Mouse (Mus musculus) C2C12 (cell line): ENCODE measurements at regions not wholly inside any gene's neighbourhood (a gene's known extent, or its start where the extent isn't known, plus 50 kb on each side); places are given as distances from the start of the nearest gene placed in this dataset.

ENCODE experiments used
- H3K27me3 ChIP-seq: one replicate; pipeline ENCODE4 v1.6.1; 2011; ENCODE audit not compliant: control insufficient read depth, insufficient read depth, insufficient read length
- H3K36me3 ChIP-seq: one replicate; pipeline ENCODE4 v1.6.1; 2011; ENCODE audit not compliant: control insufficient read depth, insufficient read depth
- H3K4me3 ChIP-seq: one replicate; pipeline ENCODE4 v1.5.1; 2011; ENCODE audit warnings: mild to moderate bottlenecking, control low read depth; ENCODE audit not compliant: poor library complexity, insufficient read depth, severe bottlenecking
- H3K79me2 ChIP-seq: one replicate; pipeline ENCODE4 v1.6.1; 2011; ENCODE audit not compliant: control insufficient read depth, insufficient read depth
- H3K79me3 ChIP-seq: one replicate; pipeline ENCODE4 v1.6.1; 2011; ENCODE audit warnings: low read depth, control low read depth
- H3ac ChIP-seq: one replicate; pipeline ENCODE3; 2011; ENCODE audit warnings: low read depth; ENCODE audit not compliant: control insufficient read depth, insufficient read length
- CEBPB ChIP-seq: IDR thresholded peaks from one replicate; pipeline ENCODE4 v1.6.1; 2011; ENCODE audit warnings: low read depth, mild to moderate bottlenecking, control low read depth, moderate library complexity
- CTCF ChIP-seq: IDR thresholded peaks from one replicate; pipeline ENCODE4 v1.5.1; 2011; ENCODE audit not compliant: control insufficient read depth, insufficient read depth, insufficient read length
- FOSL1 ChIP-seq: IDR thresholded peaks from one replicate; pipeline ENCODE4 v1.8.0; 2011; ENCODE audit warnings: mild to moderate bottlenecking, low read length; ENCODE audit not compliant: poor library complexity, insufficient read depth, severe bottlenecking
- MAX ChIP-seq: IDR thresholded peaks from one replicate; pipeline ENCODE4 v1.6.1; 2011; ENCODE audit warnings: mild to moderate bottlenecking, control low read depth
- MYOD1 ChIP-seq: IDR thresholded peaks from one replicate; pipeline ENCODE4 v1.6.1; 2011; ENCODE audit warnings: low read depth; ENCODE audit not compliant: control insufficient read depth, insufficient read length
- MYOG ChIP-seq: IDR thresholded peaks from one replicate; pipeline ENCODE4 v1.6.1; 2011; ENCODE audit not compliant: control insufficient read depth, insufficient read length; ENCODE audit errors: extremely low read depth
- USF1 ChIP-seq: IDR thresholded peaks from one replicate; pipeline ENCODE4 v1.6.1; 2011; ENCODE audit warnings: low read depth, mild to moderate bottlenecking, control low read depth, moderate library complexity

DNA sequence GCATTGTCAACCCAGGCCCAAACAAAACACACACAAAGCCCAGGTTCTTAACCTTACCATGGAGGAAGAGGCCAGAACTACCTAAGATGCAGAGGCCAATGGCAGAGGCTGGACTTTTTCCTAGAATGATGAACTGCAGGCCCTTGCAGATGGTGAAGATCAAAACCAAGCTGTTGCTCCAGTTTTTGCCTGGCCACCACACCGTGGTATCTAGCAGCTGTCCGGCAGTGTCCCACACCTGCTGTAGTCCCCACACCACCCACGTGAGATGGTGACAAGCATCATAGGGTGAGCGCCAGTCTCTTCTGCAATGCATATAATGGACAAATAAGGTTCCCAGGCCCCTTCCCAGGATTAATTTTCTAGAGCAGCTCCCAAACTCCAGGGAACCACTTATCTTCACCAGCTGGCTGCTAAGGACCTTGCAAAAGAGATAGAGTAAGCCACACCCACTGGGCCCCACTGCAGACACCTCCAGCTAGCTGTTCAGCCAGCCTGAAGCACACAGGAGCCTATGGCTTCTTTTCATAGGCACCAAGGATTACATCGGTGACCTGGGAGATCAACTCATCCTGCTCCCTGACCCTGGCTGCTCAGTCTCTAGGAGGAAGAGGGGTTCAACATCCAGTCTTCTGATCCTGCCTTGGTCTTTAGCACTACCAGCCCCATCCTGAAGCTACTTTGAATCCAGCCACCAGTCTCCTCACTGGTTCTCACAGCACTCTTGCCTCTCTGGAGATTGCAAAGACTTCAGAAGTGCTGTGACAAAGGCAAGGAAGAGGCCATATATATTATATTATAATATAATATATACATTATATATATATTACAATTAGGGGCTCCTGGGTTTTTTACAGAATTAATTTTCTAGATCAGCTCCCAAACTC lies 55.6 kb upstream of the Lrpap1 start:
- no peaks in the 10 kb centered on the region for H3K36me3 ChIP-seq
- H3ac ChIP-seq: no peak overlapping the region
- peaks cover 52% of the 10 kb centered on the region for H3K27me3 ChIP-seq
- no peaks in the 10 kb centered on the region for H3K79me3 ChIP-seq
- H3K79me2 ChIP-seq: no peaks in the 10 kb centered on the region
- H3K4me3 ChIP-seq: no peak overlapping the region
- no peak for TF ChIP-seq USF1
- no peak for TF ChIP-seq FOSL1
- no peak for TF ChIP-seq CTCF
- no peak for TF ChIP-seq MAX
- no peak for TF ChIP-seq CEBPB
- TF ChIP-seq MYOG: no peak

GRCm38 (mm10) chr5:35159854-35160253 lies 54.3 kb upstream of the Lrpap1 start:
- no peak overlapping the region for H3ac ChIP-seq
- H3K36me3 ChIP-seq: no peaks in the 10 kb centered on the region
- H3K79me2 ChIP-seq: no peaks in the 10 kb centered on the region
- TF ChIP-seq MAX (no peak), USF1 (no peak), FOSL1 (no peak), MYOG (no peak), MYOD1 (no peak), CTCF (no peak), CEBPB (no peak)
- H3K79me3 ChIP-seq: no peaks in the 10 kb centered on the region
- peaks cover 60% of the 10 kb centered on the region for H3K27me3 ChIP-seq
- H3K4me3 ChIP-seq: no peak overlapping the region

DNA sequence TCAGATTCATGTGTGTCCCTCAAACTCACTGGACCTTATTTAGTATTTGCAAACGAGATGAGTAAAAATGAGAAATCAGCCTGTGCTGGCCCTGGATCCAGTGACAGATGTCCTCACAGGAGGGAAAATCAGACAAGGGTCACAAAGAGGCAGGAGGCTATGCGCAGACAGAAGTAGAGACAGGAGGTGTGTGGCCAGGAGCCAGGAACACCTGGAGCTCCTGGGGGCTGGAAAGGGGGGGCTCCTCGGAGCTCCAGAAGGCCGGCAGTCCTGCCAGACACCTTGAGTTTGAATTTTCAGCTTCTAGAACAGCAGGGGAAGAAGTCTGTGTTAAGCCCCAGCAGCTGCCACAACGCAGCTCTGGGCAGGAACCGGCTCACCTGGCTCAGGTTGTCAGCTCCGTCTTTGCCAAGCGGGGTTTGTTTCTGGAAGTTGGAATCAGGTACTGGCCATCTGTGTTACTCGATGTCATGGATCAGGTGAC lies 53.7 kb upstream of the Lrpap1 start:
- no peak overlapping the region for H3K4me3 ChIP-seq
- H3K27me3 ChIP-seq: peaks cover 57% of the 10 kb centered on the region
- H3K79me3 ChIP-seq: no peaks in the 10 kb centered on the region
- H3ac ChIP-seq: no peak overlapping the region
- TF ChIP-seq CEBPB (no peak), CTCF (no peak), MAX (no peak), USF1 (no peak), MYOG (no peak)
- H3K36me3 ChIP-seq: no peaks in the 10 kb centered on the region
- H3K79me2 ChIP-seq: no peaks in the 10 kb centered on the region

DNA sequence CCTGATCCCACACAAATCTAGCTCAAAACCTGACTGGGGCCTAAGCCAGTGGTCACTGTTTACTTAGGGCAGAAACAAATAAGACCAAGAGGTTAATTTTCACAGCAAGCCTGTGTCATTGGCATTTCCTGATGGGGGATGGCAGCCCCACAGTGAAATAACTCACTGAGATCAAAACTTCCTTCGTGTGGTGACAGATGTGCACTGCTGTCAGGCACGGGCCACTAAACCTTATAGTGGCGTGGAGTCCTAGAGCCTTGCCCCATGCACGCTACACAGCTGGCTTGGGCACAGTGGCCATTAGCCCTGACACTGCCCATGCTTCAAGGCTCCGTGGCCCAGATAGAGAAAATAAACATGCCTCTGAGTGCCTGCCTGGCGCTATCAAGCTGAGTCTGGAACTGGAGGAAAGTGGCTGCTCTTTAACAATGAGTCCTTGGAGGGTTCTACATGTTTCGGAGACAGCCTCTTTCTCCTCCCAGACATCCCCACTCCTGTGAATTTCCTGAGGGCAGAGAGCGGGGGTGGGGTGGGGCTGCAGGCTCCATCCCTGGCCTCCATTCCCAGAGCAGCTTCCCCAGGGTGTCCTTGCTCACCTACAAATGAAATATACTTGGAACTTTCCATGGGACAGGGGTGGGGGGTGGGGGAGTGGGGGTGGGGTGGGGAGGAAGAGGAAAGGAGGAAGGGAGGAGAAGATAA lies 52.9 kb upstream of the Lrpap1 start:
- H3K4me3 ChIP-seq: no peak overlapping the region
- H3K79me2 ChIP-seq: no peaks in the 10 kb centered on the region
- no peaks in the 10 kb centered on the region for H3K36me3 ChIP-seq
- no peak overlapping the region for H3ac ChIP-seq
- H3K79me3 ChIP-seq: no peaks in the 10 kb centered on the region
- H3K27me3 ChIP-seq: peaks cover 61% of the 10 kb centered on the region
- TF ChIP-seq CTCF (no peak), MAX (no peak), MYOG (no peak), MYOD1 (no peak), USF1 (no peak), CEBPB (no peak), FOSL1 (no peak)

GRCm38 (mm10) chr5:35156371-35156770 lies 50.8 kb upstream of the Lrpap1 start:
- no peak for TF ChIP-seq MYOG
- no peak for TF ChIP-seq FOSL1
- no peak for TF ChIP-seq MAX
- no peak for TF ChIP-seq USF1
- no peak for TF ChIP-seq CTCF
- TF ChIP-seq MYOD1: no peak
- TF ChIP-seq CEBPB: no peak
- Histone ChIP-seq H3K4me3 (no peak overlapping the region), H3K27me3 (peaks cover 47% of the 10 kb centered on the region), H3K79me2 (no peaks in the 10 kb centered on the region), H3K79me3 (no peaks in the 10 kb centered on the region), H3K36me3 (no peaks in the 10 kb centered on the region), H3ac (no peak overlapping the region)

GRCm38 (mm10) chr5:35155717-35156116 lies 50.2 kb upstream of the Lrpap1 start:
- TF ChIP-seq MAX (no peak), USF1 (no peak), MYOG (no peak), MYOD1 (no peak), CEBPB (no peak), FOSL1 (no peak), CTCF (no peak)
- Histone ChIP-seq H3K4me3 (no peak overlapping the region), H3K27me3 (peaks cover 46% of the 10 kb centered on the region), H3K79me3 (no peaks in the 10 kb centered on the region), H3ac (no peak overlapping the region), H3K36me3 (no peaks in the 10 kb centered on the region), H3K79me2 (no peaks in the 10 kb centered on the region)
